Mouse (Mus musculus) thymus, adult 2 months (tissue): ENCODE measurements around the gene Col26a1.

Experiments
- CTCF ChIP-seq: fragments of 200-500 bp; IDR thresholded peaks from 2 replicates; pipeline ENCODE4 v1.5.1; 2012; ENCODE audit warnings: mild to moderate bottlenecking, control low read depth, low read length, moderate library complexity, borderline replicate concordance; ENCODE audit not compliant: control insufficient read depth, poor library complexity, insufficient read depth; ENCODE audit errors: extremely low read depth
- POLR2A ChIP-seq: fragments of 200-500 bp; IDR thresholded peaks from 2 replicates; pipeline ENCODE4 v1.6.1; 2012; ENCODE audit warnings: mild to moderate bottlenecking, low read length, control low read depth, moderate library complexity; ENCODE audit not compliant: control insufficient read depth, poor library complexity, insufficient read depth; ENCODE audit errors: extremely low read depth

DNA sequence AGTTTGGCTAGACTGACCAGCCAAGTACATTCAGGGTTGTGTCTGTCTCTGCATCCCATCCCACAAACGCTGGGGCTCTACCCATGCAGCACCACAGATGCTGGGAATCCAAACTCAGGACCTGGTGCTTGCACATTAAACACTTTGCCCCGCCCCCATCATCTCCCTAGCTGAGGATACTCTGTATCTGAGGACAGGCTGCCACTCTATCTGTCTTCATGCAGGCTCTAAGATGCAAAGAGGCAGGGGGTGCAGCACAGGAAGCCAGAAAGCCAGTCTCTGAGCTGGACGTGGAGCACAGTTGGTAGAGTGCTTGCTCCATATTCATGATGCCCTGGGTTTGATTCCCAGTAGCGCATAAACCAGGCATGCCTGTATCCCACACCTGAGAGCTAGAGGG, 20.2 kb downstream of the Col26a1 start:
- TF ChIP-seq CTCF (no peak), POLR2A (no peak)
